Mouse (Mus musculus) heart, embryonic 10.5 days (tissue): Measurements from ENCODE around the gene Rell1. TPM values are rescaled to one million over a fixed set of nuclear protein-coding genes. Genes with fewer than 3 reads are reported as not detected.

ENCODE experiments used
- DNase-seq: peaks from one replicate; pipeline ENCODE4 v3.0.0-alpha.2; 2017; ENCODE audit warnings: low spot score
- H3K27ac ChIP-seq: fragments of 300-500 bp; sonication (generic); 2 replicates; pipeline ENCODE4 v1.5.1; 2016; ENCODE audit warnings: mild to moderate bottlenecking
- H3K27me3 ChIP-seq: fragments of 300-500 bp; sonication (generic); 2 replicates; pipeline ENCODE4 v1.6.1; 2016; ENCODE audit warnings: mild to moderate bottlenecking; ENCODE audit not compliant: poor library complexity, insufficient read depth, severe bottlenecking
- H3K36me3 ChIP-seq: fragments of 300-500 bp; sonication (generic); 2 replicates; pipeline ENCODE4 v1.6.1; 2016; ENCODE audit warnings: mild to moderate bottlenecking, moderate library complexity
- H3K4me1 ChIP-seq: fragments of 300-500 bp; sonication (generic); 2 replicates; pipeline ENCODE4 v1.6.1; 2016; ENCODE audit warnings: mild to moderate bottlenecking
- H3K4me3 ChIP-seq: fragments of 300-500 bp; sonication (generic); 2 replicates; pipeline ENCODE4 v1.5.1; 2016; ENCODE audit warnings: mild to moderate bottlenecking, moderate library complexity
- H3K9me3 ChIP-seq: fragments of 300-500 bp; sonication (generic); 2 replicates; pipeline ENCODE4 v1.6.1; 2016; ENCODE audit warnings: mild to moderate bottlenecking, moderate library complexity
- WGBS: fragments of 180-500 bp; shearing (Covaris S2); methylation state at CpG from one replicate; pipeline ENCODE4 v1.1.7; 2016; 5-methylcytosine and 5-hydroxymethylcytosine counted together
- polyA plus RNA-seq: library from polyadenylated mRNA; unstranded; fragments of >200 nt; fragmentation: Nextera tagmentation; extraction: Ambion mirVana; gene quantifications from 2 replicates; pipeline ENCODE4 v1.2.1, GENCODE M21; 2016

Gene Rell1
- polyA plus RNA-seq, 1 experiment from 2014 or later = 11.3 TPM

- Histone ChIP-seq H3K36me3 (no peaks in the 10 kb centered on the region), H3K27ac (no peak overlapping the region), H3K9me3 (no peaks in the 10 kb centered on the region), H3K4me3 (no peak overlapping the region), H3K27me3 (no peaks in the 10 kb centered on the region), H3K4me1 (no peaks in the 10 kb centered on the region)
- WGBS = 89% methylated on average over 9 of the region's 9 CpGs
- DNase-seq = no peak
These were observed 25.4 kb downstream of the Rell1 start for GRCm38 (mm10) chr5:63943291-63943690.

GRCm38 (mm10) chr5:63941891-63942290 is 26.8 kb downstream of the Rell1 start:
- 67% methylated on average over 5 of the region's 5 CpGs for WGBS
- no peak for DNase-seq
- Histone ChIP-seq H3K9me3 (no peaks in the 10 kb centered on the region), H3K4me3 (no peak overlapping the region), H3K4me1 (0 out of 2 replicates have a peak, but pooled peaks cover 1% of the 10 kb centered on the region), H3K27me3 (no peaks in the 10 kb centered on the region), H3K27ac (no peak overlapping the region), H3K36me3 (no peaks in the 10 kb centered on the region)

DNA sequence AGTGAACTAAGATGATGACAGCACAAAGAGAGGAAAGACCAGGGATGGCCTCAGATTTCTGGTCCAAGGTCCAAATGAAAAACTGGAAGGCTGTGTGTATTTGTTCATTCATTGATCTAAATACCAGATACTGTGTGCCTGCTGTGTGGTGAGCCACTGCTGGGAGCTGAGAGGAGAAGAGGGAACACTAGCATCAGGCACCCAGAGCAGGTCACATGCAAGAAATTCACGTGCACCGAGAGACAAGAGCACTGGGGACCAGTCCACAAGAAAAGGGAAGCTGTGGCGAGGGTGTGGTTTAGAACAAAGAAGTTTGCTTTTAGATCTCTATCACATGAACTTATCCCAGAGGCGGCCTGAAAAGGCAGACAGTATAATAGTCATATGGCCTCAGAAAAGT is 30.1 kb downstream of the Rell1 start:
- Histone ChIP-seq H3K36me3 (no peaks in the 10 kb centered on the region), H3K4me3 (no peak overlapping the region), H3K27me3 (no peaks in the 10 kb centered on the region), H3K4me1 (0 out of 2 replicates have a peak, but pooled peaks cover 5% of the 10 kb centered on the region), H3K27ac (no peak overlapping the region), H3K9me3 (no peaks in the 10 kb centered on the region)
- no peak for DNase-seq
- WGBS = 68% methylated on average over 4 of the region's 4 CpGs

DNA sequence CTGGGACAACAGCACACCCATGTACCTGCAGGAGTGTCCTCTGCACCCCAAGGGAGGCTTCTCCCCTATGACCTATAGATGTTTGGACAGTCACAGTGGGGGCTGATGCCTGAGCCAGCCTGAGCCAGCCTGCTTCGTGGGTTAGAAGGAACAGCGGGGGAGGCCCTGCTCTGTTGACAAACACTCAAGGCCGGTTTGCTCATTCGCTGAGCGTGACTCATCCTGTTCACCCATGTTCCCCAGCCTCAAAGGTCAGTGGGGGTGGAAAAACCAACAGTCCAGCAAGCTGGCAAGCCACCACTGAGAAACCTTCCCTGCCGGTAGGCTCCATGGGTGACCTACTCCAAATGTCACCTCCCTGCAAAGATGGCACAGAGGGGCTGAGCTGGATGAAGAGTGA is 32.0 kb downstream of the Rell1 start:
- DNase-seq = no peak
- no peak overlapping the region for H3K4me3 ChIP-seq
- H3K27ac ChIP-seq = no peak overlapping the region
- no peaks in the 10 kb centered on the region for H3K36me3 ChIP-seq
- no peaks in the 10 kb centered on the region for H3K27me3 ChIP-seq
- H3K9me3 ChIP-seq = no peaks in the 10 kb centered on the region
- 55% methylated on average over 6 of the region's 6 CpGs for whole genome bisulfite sequencing
- H3K4me1 ChIP-seq = peaks cover 11% of the 10 kb centered on the region

GRCm38 (mm10) chr5:63935581-63935980 is 33.1 kb downstream of the Rell1 start:
- Histone ChIP-seq H3K4me3 (no peak overlapping the region), H3K27me3 (no peaks in the 10 kb centered on the region), H3K27ac (no peak overlapping the region), H3K4me1 (peaks cover 11% of the 10 kb centered on the region), H3K36me3 (no peaks in the 10 kb centered on the region), H3K9me3 (no peaks in the 10 kb centered on the region)
- no peak for DNase-seq
- WGBS = 87% methylated on average over 6 of the region's 6 CpGs

- no peak for DNase-seq
- 35% methylated on average over 10 of the region's 10 CpGs for WGBS
- no peak overlapping the region for H3K27ac ChIP-seq
- H3K4me3 ChIP-seq = no peak overlapping the region
- no peaks in the 10 kb centered on the region for H3K9me3 ChIP-seq
- no peaks in the 10 kb centered on the region for H3K27me3 ChIP-seq
- H3K36me3 ChIP-seq = peaks cover 18% of the 10 kb centered on the region
- H3K4me1 ChIP-seq = peaks cover 11% of the 10 kb centered on the region
These were observed 35.9 kb downstream of the Rell1 start for GRCm38 (mm10) chr5:63932829-63933228.

DNA sequence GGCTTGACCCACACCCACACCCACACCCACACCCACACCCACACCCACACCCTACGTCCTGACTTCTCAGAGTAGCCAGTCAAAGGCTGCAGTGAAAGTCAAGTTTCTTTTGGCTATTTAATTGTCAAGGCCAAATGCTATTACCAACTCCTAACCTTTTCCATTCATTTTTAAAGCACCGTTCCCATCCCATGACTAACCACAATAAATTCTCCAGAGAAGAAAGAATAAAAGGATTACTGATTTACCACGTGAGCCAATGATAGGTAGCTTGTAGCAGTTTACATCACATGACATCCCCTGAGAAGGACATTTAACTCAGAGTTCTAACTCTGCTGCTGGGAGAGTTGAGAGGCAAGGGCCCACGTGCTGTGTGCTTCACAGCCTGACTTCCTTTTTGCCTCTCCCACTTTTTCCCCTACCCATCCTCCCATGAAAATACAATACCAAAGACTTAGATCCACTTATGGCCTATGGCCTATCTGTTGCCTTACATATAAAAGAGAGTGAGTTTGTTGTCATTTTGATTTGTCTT is 37.8 kb downstream of the Rell1 start:
- H3K4me3 ChIP-seq = no peak overlapping the region
- H3K4me1 ChIP-seq = peaks cover 6% of the 10 kb centered on the region
- no peaks in the 10 kb centered on the region for H3K27me3 ChIP-seq
- 73% methylated on average over 4 of the region's 4 CpGs for WGBS
- H3K9me3 ChIP-seq = no peaks in the 10 kb centered on the region
- no peak for DNase-seq
- peaks cover 32% of the 10 kb centered on the region for H3K36me3 ChIP-seq
- H3K27ac ChIP-seq = no peak overlapping the region

GRCm38 (mm10) chr5:63925035-63925628 is 43.6 kb downstream of the Rell1 start:
- WGBS = 84% methylated on average over 14 of the region's 14 CpGs
- Histone ChIP-seq H3K36me3 (peaks cover 38% of the 10 kb centered on the region), H3K4me1 (peaks cover 4% of the 10 kb centered on the region; the same call in 1 of the 2 replicates), H3K4me3 (no peak overlapping the region), H3K27me3 (no peaks in the 10 kb centered on the region), H3K27ac (no peak overlapping the region), H3K9me3 (no peaks in the 10 kb centered on the region)
- no peak for DNase-seq

- no peak overlapping the region for H3K4me3 ChIP-seq
- no peaks in the 10 kb centered on the region for H3K27me3 ChIP-seq
- H3K9me3 ChIP-seq = no peaks in the 10 kb centered on the region
- H3K36me3 ChIP-seq = peaks cover 26% of the 10 kb centered on the region
- no peak overlapping the region for H3K27ac ChIP-seq
- peaks cover 4% of the 10 kb centered on the region; the same call in 1 of the 2 replicates for H3K4me1 ChIP-seq
- no peak for DNase-seq
- WGBS = 77% methylated on average over 13 of the region's 13 CpGs
These were observed 45.2 kb downstream of the Rell1 start for GRCm38 (mm10) chr5:63923305-63924025.

GRCm38 (mm10) chr5:63918201-63918600 is 50.5 kb downstream of the Rell1 start:
- DNase-seq = no peak
- Histone ChIP-seq H3K4me1 (peaks cover 6% of the 10 kb centered on the region; the same call in 1 of the 2 replicates), H3K4me3 (no peak overlapping the region), H3K9me3 (no peaks in the 10 kb centered on the region), H3K27me3 (no peaks in the 10 kb centered on the region), H3K36me3 (0 out of 2 replicates have a peak, but pooled peaks cover 3% of the 10 kb centered on the region), H3K27ac (no peak overlapping the region)
- 65% methylated on average over 4 of the region's 4 CpGs for WGBS

DNA sequence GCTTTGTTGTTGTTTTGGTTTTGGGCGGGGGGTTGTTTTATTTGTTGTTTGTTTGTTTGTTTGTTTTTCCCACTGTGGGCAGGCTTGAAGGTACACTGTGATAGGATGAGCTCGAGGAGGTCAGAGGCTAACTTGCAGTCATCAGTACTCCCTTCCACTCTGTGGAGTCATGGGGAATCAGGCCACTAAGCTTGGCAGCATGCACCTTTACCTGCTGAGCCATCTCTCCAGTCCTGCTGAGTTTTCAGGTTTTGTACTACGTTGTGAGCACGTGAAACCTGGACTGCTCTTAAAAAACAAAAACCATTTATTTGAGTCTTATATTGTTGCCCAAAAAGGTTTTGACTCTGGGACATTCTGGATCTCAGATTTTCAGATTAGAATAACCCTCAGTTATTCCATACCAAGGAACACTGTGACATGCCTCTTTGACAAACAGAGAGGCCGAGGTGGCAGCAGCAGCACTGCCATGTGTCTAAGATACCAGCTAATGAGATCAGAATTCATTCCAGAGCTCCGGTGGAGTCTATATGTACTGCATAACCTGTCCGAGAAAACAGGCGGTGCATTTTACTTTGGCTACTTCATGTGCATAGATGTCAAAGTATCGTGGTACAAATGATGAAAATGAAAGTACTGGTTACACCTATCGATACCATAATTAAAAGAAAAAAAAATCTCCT is 52.1 kb downstream of the Rell1 start:
- Histone ChIP-seq H3K36me3 (0 out of 2 replicates have a peak, but pooled peaks cover 3% of the 10 kb centered on the region), H3K9me3 (no peaks in the 10 kb centered on the region), H3K4me1 (0 out of 2 replicates have a peak, but pooled peaks cover 6% of the 10 kb centered on the region), H3K27ac (no peak overlapping the region), H3K27me3 (no peaks in the 10 kb centered on the region), H3K4me3 (no peak overlapping the region)
- 87% methylated on average over 10 of the region's 10 CpGs for WGBS
- DNase-seq = no peak

DNA sequence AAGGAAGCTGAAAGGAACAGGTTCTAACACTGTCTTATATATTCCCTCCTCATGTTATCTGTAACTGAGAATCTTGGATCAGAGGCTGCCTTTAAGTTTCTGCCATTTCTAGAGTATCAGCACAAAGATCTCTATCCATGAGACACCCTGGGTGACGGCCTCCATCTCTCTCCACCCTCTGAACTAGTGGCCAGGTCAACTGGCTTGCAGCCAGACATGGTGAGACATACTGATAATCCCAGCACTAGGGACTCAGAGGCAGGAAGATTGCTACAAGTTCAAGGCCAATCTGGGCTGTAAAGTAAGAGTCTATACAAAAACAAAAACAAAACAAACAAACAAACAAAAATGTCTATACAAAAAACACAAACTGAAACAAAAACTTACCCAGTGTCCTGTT is 53.8 kb downstream of the Rell1 start:
- no peak for DNase-seq
- Histone ChIP-seq H3K36me3 (0 out of 2 replicates have a peak, but pooled peaks cover 3% of the 10 kb centered on the region), H3K9me3 (no peaks in the 10 kb centered on the region), H3K4me3 (no peak overlapping the region), H3K27me3 (peaks cover 15% of the 10 kb centered on the region; the same call in 1 of the 2 replicates), H3K27ac (no peak overlapping the region), H3K4me1 (0 out of 2 replicates have a peak, but pooled peaks cover 6% of the 10 kb centered on the region)
- WGBS = 51% methylated on average over 1 of the region's 1 CpGs
